Mouse (Mus musculus): ENCODE results near the gene Cyp3a41a. TPM values are rescaled to one million over a fixed set of nuclear protein-coding genes. Genes with fewer than 3 reads are reported as not detected.
"Not testable (repeated sequence)": the region's sequence is repeated elsewhere in the genome, so short reads cannot be mapped to it uniquely, and the experiment has no call there.

Gene Cyp3a41a
- total RNA-seq (2021): not detected
- long read RNA-seq, experiment 1: 0 reads
- long read RNA-seq, experiment 2: 0 reads

- not testable (repeated sequence) for DNase-seq
These were observed at the start of gene Cyp3a41a for GRCm38 (mm10) chr5:145720036-145720435. Gene Cyp3a41a, minus strand, starts transcription at chr5:145720136.

GRCm38 (mm10) chr5:145737512-145737911, 17.6 kb upstream of the Cyp3a41a start:
- not testable (repeated sequence) for DNase-seq

GRCm38 (mm10) chr5:145714296-145714695, 5.6 kb downstream of the Cyp3a41a start:
- not testable (repeated sequence) for DNase-seq

- not testable (repeated sequence) for DNase-seq
These were observed 12.6 kb downstream of the Cyp3a41a start for GRCm38 (mm10) chr5:145707372-145707771.

GRCm38 (mm10) chr5:145662007-145662406, 57.9 kb downstream of the Cyp3a41a start:
- no peak for DNase-seq

- DNase-seq: no peak
These were observed 72.2 kb downstream of the Cyp3a41a start for GRCm38 (mm10) chr5:145647779-145648178.

Other genes starting within 250 kb of the Cyp3a41a start
- not detected for gene Cyp3a41b, start 135.4 kb downstream of the Cyp3a41a start, total RNA-seq (2021)
- gene Cyp3a44, start 85.7 kb upstream of the Cyp3a41a start, total RNA-seq (2021): not detected
- gene Cyp3a11, start 159.8 kb upstream of the Cyp3a41a start, total RNA-seq (2021): not detected